Mouse (Mus musculus): ENCODE data around the gene Ndufaf2. TPM values are rescaled to one million over a fixed set of nuclear protein-coding genes. Genes with fewer than 3 reads are reported as not detected.
A peak's percentile ranks its signal among the peaks of the same experiment; 100 is the strongest.

Gene Ndufaf2
- polyA plus RNA-seq, 1 experiment from 2014 or later = 44.7 TPM

- Histone ChIP-seq H3K27ac (no peak overlapping the region), H3K4me3 (replicated peaks) (no peak overlapping the region), H3K36me3 (no peaks in the 10 kb centered on the region), H3K9me3 (replicated peaks) (no peaks in the 10 kb centered on the region), H3K4me1 (replicated peaks) (peaks cover 3% of the 10 kb centered on the region; the same call in 1 of the 2 replicates), H3K4me2 (no peak overlapping the region), H3K9ac (no peak overlapping the region), H3K27me3 (no peaks in the 10 kb centered on the region)
- WGBS (ENCODE audit: insufficient replicate concordance) = 64% methylated on average over 1 of the region's 1 CpGs
- DNase-seq (no peak), ATAC-seq (ENCODE audit: low read depth) (no peak)
These were observed 40.2 kb downstream of the Ndufaf2 start for GRCm38 (mm10) chr13:108118188-108118587.

DNA sequence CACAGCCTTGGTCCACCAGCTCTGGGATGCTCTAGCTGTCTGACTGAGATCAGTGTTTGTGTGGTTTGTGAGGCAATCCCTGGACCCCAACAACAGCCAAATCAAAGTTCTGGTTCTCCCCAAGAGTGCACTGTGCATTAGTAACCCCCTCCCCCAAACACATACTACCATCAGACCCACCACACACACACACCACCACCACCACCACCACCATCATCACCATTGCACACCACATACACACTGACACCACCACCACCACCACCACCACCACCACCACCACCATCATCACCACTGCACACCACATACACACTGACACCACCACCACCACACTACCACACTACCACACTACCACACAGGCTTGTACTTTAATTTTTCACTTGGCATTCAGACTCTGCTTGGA is 40.8 kb downstream of the Ndufaf2 start:
- ATAC-seq (ENCODE audit: low read depth) (no peak), DNase-seq (no peak)
- H3K4me2 ChIP-seq = no peak overlapping the region
- H3K27me3 ChIP-seq = no peaks in the 10 kb centered on the region
- H3K4me1 ChIP-seq (replicated peaks) = peaks cover 3% of the 10 kb centered on the region; the same call in 1 of the 2 replicates
- H3K27ac ChIP-seq = no peak overlapping the region
- H3K36me3 ChIP-seq = no peaks in the 10 kb centered on the region
- no peak overlapping the region for H3K4me3 ChIP-seq (replicated peaks)
- H3K9ac ChIP-seq = no peak overlapping the region
- H3K9me3 ChIP-seq (replicated peaks) = no peaks in the 10 kb centered on the region

GRCm38 (mm10) chr13:108114257-108114656 is 44.2 kb downstream of the Ndufaf2 start:
- no peaks in the 10 kb centered on the region for H3K27me3 ChIP-seq
- no peak overlapping the region for H3K4me3 ChIP-seq (replicated peaks)
- DNase-seq = no peak
- H3K4me2 ChIP-seq = no peak overlapping the region
- no peaks in the 10 kb centered on the region for H3K36me3 ChIP-seq
- no peak overlapping the region for H3K27ac ChIP-seq
- no peak overlapping the region for H3K9ac ChIP-seq
- H3K9me3 ChIP-seq (replicated peaks) = no peaks in the 10 kb centered on the region
- 63% methylated on average over 3 of the region's 3 CpGs for WGBS (ENCODE audit: insufficient replicate concordance)
- ATAC-seq (ENCODE audit: low read depth) = no peak
- H3K4me1 ChIP-seq (replicated peaks) = peaks cover 3% of the 10 kb centered on the region; the same call in 1 of the 2 replicates

DNA sequence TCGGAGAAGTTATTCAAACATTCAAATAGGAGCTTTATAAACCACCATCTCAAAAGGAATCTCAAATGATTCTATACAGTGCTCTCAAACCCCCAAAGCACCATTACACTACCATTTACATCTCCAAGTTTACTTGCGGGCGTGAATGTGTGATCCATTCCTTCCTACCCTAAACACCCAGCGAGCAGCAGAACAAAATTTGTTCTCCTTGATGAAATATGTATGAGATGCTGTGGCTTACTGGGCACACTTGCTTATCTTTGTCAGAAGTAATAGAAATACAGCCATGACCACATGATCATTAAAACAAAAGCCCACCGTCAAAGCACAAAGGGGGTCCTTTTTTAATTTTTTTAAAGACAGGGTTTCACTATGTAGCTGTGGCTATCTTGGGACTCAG is 44.9 kb downstream of the Ndufaf2 start:
- Histone ChIP-seq H3K4me1 (replicated peaks) (peaks cover 3% of the 10 kb centered on the region; the same call in 1 of the 2 replicates), H3K4me2 (no peak overlapping the region), H3K9me3 (replicated peaks) (no peaks in the 10 kb centered on the region), H3K36me3 (no peaks in the 10 kb centered on the region), H3K4me3 (replicated peaks) (no peak overlapping the region), H3K27me3 (no peaks in the 10 kb centered on the region), H3K27ac (no peak overlapping the region), H3K9ac (no peak overlapping the region)
- ATAC-seq (ENCODE audit: low read depth) = no peak
- WGBS (ENCODE audit: insufficient replicate concordance) = 86% methylated on average over 5 of the region's 5 CpGs
- DNase-seq = no peak

GRCm38 (mm10) chr13:108110929-108111328 is 47.5 kb downstream of the Ndufaf2 start:
- ATAC-seq (ENCODE audit: low read depth) = no peak
- DNase-seq = no peak
- H3K9ac ChIP-seq = no peak overlapping the region
- no peak overlapping the region for H3K27ac ChIP-seq
- H3K4me3 ChIP-seq (replicated peaks) = no peak overlapping the region
- no peaks in the 10 kb centered on the region for H3K36me3 ChIP-seq
- H3K27me3 ChIP-seq = no peaks in the 10 kb centered on the region
- H3K4me2 ChIP-seq = no peak overlapping the region
- no peaks in the 10 kb centered on the region for H3K9me3 ChIP-seq (replicated peaks)
- no peaks in the 10 kb centered on the region for H3K4me1 ChIP-seq (replicated peaks)
- WGBS (ENCODE audit: insufficient replicate concordance) = 67% methylated on average over 6 of the region's 6 CpGs

DNA sequence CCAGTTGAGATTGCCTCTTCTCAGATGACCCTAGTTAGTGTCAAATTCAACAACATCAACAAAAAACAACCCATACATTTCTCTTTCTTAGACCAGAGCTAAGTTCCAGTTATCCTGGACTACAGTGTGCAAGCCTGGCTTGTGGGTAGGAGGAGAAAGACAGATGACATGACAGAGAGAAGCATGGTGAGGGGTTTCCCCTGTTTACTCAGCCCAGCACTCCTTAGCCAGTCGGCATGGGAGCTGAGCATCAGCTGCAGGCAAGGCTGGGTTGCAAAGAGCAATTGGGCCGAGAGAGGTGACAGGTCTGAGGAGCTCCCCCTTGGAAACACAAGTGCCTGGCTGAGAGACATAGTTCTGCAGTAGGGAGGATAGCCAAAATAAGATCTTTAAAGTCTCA is 57.7 kb downstream of the Ndufaf2 start:
- Histone ChIP-seq H3K4me2 (no peak overlapping the region), H3K9me3 (replicated peaks) (no peaks in the 10 kb centered on the region), H3K36me3 (peaks cover 3% of the 10 kb centered on the region; the same call in 1 of the 2 replicates), H3K4me1 (replicated peaks) (peaks cover 3% of the 10 kb centered on the region; the same call in 1 of the 2 replicates), H3K27me3 (no peaks in the 10 kb centered on the region), H3K4me3 (replicated peaks) (no peak overlapping the region), H3K27ac (no peak overlapping the region), H3K9ac (no peak overlapping the region)
- ATAC-seq (ENCODE audit: low read depth) (no peak), DNase-seq (no peak)
- WGBS (ENCODE audit: insufficient replicate concordance) = 42% methylated on average over 2 of the region's 2 CpGs

DNA sequence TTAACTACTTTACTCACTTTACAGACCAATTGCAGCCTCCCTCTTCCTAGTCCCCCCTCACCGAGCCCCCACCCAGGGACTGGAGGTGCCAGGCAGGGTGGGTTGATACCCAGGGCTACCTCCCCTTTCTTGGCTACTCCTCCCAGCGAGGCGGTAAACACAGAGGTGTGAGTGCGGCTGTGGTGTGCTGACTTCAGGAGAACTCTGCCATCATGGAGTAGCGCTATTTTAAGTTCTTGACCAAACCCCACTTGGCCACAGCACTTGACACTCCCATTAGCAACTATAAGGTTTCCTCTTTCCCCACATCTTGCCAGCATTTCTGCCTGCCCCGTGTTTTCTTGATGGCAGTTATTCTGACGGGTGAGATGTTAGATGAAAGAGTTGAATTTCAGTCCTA is 62.0 kb downstream of the Ndufaf2 start:
- H3K27ac ChIP-seq = no peak overlapping the region
- no peaks in the 10 kb centered on the region for H3K27me3 ChIP-seq
- H3K4me2 ChIP-seq = no peak overlapping the region; the same call in 1 of the 2 replicates
- H3K4me1 ChIP-seq (replicated peaks) = peaks cover 6% of the 10 kb centered on the region; the same call in 1 of the 2 replicates
- DNase-seq = no peak
- H3K36me3 ChIP-seq = peaks cover 3% of the 10 kb centered on the region; the same call in 1 of the 2 replicates
- H3K4me3 ChIP-seq (replicated peaks) = no peak overlapping the region
- 63% methylated on average over 7 of the region's 7 CpGs for WGBS (ENCODE audit: insufficient replicate concordance)
- H3K9ac ChIP-seq = no peak overlapping the region
- H3K9me3 ChIP-seq (replicated peaks) = no peaks in the 10 kb centered on the region
- ATAC-seq (ENCODE audit: low read depth) = no peak

GRCm38 (mm10) chr13:108095617-108096016 is 62.8 kb downstream of the Ndufaf2 start:
- no peaks in the 10 kb centered on the region for H3K27me3 ChIP-seq
- WGBS (ENCODE audit: insufficient replicate concordance) = 80% methylated on average over 7 of the region's 7 CpGs
- no peaks in the 10 kb centered on the region for H3K9me3 ChIP-seq (replicated peaks)
- no peak for DNase-seq
- peaks cover 3% of the 10 kb centered on the region; the same call in 1 of the 2 replicates for H3K36me3 ChIP-seq
- no peak overlapping the region for H3K4me3 ChIP-seq (replicated peaks)
- H3K4me2 ChIP-seq = no peak overlapping the region
- peaks cover 6% of the 10 kb centered on the region; the same call in 1 of the 2 replicates for H3K4me1 ChIP-seq (replicated peaks)
- no peak overlapping the region for H3K9ac ChIP-seq
- no peak overlapping the region for H3K27ac ChIP-seq
- no peak for ATAC-seq (ENCODE audit: low read depth)

- WGBS (ENCODE audit: insufficient replicate concordance) = 52% methylated on average over 5 of the region's 5 CpGs
- H3K27ac ChIP-seq = no peak overlapping the region
- ATAC-seq (ENCODE audit: low read depth) = peak; percentile 65; the same call in 1 of the 2 replicates
These were observed 63.7 kb downstream of the Ndufaf2 start for GRCm38 (mm10) chr13:108094681-108095080.

DNA sequence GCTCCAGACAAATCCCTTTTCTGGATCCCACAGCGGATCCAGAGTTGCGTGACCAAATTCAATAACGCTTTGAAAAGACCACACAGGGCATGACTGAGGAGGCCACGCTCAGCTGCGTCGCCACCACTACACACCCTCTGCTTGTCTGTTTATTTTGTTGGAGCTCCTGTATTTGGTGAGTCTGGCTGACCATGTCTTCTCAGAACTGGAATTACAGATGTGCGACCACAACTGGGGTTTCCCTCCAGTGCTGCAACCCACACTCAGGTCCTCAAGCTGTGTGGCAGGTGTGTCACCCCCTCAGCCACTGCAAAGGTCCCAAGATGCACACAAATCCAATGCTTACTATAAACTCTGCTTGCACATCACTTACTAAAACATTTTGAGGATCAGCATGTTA is 66.1 kb downstream of the Ndufaf2 start:
- WGBS (ENCODE audit: insufficient replicate concordance) = 75% methylated on average over 7 of the region's 7 CpGs
- H3K9ac ChIP-seq = no peak overlapping the region
- H3K4me2 ChIP-seq = no peak overlapping the region
- no peaks in the 10 kb centered on the region for H3K36me3 ChIP-seq
- H3K27ac ChIP-seq = no peak overlapping the region
- peaks cover 6% of the 10 kb centered on the region; the same call in 1 of the 2 replicates for H3K4me1 ChIP-seq (replicated peaks)
- H3K27me3 ChIP-seq = no peaks in the 10 kb centered on the region
- ATAC-seq (ENCODE audit: low read depth) = no peak
- no peak overlapping the region for H3K4me3 ChIP-seq (replicated peaks)
- no peaks in the 10 kb centered on the region for H3K9me3 ChIP-seq (replicated peaks)
- DNase-seq = no peak

More at GRCm38 (mm10) chr13:108094681-108095080, 63.7 kb downstream of the Ndufaf2 start:
- Histone ChIP-seq H3K9me3 (replicated peaks) (no peaks in the 10 kb centered on the region), H3K27me3 (no peaks in the 10 kb centered on the region), H3K4me3 (replicated peaks) (no peak overlapping the region), H3K4me1 (replicated peaks) (peaks cover 6% of the 10 kb centered on the region; the same call in 1 of the 2 replicates), H3K4me2 (no peak overlapping the region), H3K9ac (no peak overlapping the region), H3K36me3 (peaks cover 3% of the 10 kb centered on the region; the same call in 1 of the 2 replicates)
- no peak for DNase-seq

- WGBS (ENCODE audit: insufficient replicate concordance) = 67% methylated on average over 4 of the region's 4 CpGs
- H3K4me3 ChIP-seq (replicated peaks) = no peak overlapping the region
These were observed 71.7 kb downstream of the Ndufaf2 start for GRCm38 (mm10) chr13:108086724-108087123.

GRCm38 (mm10) chr13:108086036-108086435 is 72.4 kb downstream of the Ndufaf2 start:
- Histone ChIP-seq H3K4me2 (no peak overlapping the region), H3K36me3 (no peaks in the 10 kb centered on the region), H3K4me1 (replicated peaks) (no peaks in the 10 kb centered on the region), H3K27me3 (no peaks in the 10 kb centered on the region), H3K4me3 (replicated peaks) (no peak overlapping the region), H3K27ac (no peak overlapping the region), H3K9ac (no peak overlapping the region), H3K9me3 (replicated peaks) (no peaks in the 10 kb centered on the region)
- ATAC-seq (ENCODE audit: low read depth) (no peak), DNase-seq (no peak)
- 78% methylated on average over 5 of the region's 5 CpGs for WGBS (ENCODE audit: insufficient replicate concordance)

More at GRCm38 (mm10) chr13:108086724-108087123, 71.7 kb downstream of the Ndufaf2 start:
- ATAC-seq (ENCODE audit: low read depth) = no peak
- Histone ChIP-seq H3K4me2 (no peak overlapping the region), H3K36me3 (no peaks in the 10 kb centered on the region), H3K9me3 (replicated peaks) (no peaks in the 10 kb centered on the region), H3K4me1 (replicated peaks) (no peaks in the 10 kb centered on the region), H3K27ac (no peak overlapping the region), H3K9ac (no peak overlapping the region), H3K27me3 (no peaks in the 10 kb centered on the region)
- no peak for DNase-seq
